Mouse (Mus musculus) cortical plate, adult 2 months (tissue): ENCODE measurements around the gene Il17ra. TPM values are rescaled to one million over a fixed set of nuclear protein-coding genes. Genes with fewer than 3 reads are reported as not detected.

ENCODE experiments used
- H3K27ac ChIP-seq: fragments of 200-500 bp; 2 replicates; pipeline ENCODE4 v1.5.1; 2012; ENCODE audit warnings: low read length, control low read depth, inconsistent platforms; ENCODE audit not compliant: insufficient read depth
- H3K4me1 ChIP-seq: fragments of 200-500 bp; 2 replicates; pipeline ENCODE4 v1.6.1; 2011; ENCODE audit warnings: low read length; ENCODE audit not compliant: control insufficient read depth, insufficient read depth
- H3K4me3 ChIP-seq: fragments of 200-500 bp; 2 replicates; pipeline ENCODE4 v1.5.1; 2011; ENCODE audit warnings: mild to moderate bottlenecking, low read length, control low read depth; ENCODE audit not compliant: insufficient read depth
- CTCF ChIP-seq: fragments of 200-500 bp; IDR thresholded peaks from 2 replicates; pipeline ENCODE4 v1.5.1; 2011; ENCODE audit warnings: mild to moderate bottlenecking, control low read depth, low read length; ENCODE audit not compliant: insufficient read depth; ENCODE audit errors: extremely low read depth
- POLR2A ChIP-seq: fragments of 200-500 bp; IDR thresholded peaks from 2 replicates; pipeline ENCODE4 v1.6.1; 2011; ENCODE audit warnings: mild to moderate bottlenecking, low read length, control low read depth; ENCODE audit not compliant: insufficient read depth; ENCODE audit errors: extremely low read depth
- polyA plus RNA-seq: library from polyadenylated mRNA; depleted of rRNA; stranded (reverse); fragments of >200 nt; gene quantifications from 2 replicates; pipeline ENCODE4 v1.2.3, GENCODE M21; 2012

Gene Il17ra
- polyA plus RNA-seq, 1 experiment, result 16.6 TPM

DNA sequence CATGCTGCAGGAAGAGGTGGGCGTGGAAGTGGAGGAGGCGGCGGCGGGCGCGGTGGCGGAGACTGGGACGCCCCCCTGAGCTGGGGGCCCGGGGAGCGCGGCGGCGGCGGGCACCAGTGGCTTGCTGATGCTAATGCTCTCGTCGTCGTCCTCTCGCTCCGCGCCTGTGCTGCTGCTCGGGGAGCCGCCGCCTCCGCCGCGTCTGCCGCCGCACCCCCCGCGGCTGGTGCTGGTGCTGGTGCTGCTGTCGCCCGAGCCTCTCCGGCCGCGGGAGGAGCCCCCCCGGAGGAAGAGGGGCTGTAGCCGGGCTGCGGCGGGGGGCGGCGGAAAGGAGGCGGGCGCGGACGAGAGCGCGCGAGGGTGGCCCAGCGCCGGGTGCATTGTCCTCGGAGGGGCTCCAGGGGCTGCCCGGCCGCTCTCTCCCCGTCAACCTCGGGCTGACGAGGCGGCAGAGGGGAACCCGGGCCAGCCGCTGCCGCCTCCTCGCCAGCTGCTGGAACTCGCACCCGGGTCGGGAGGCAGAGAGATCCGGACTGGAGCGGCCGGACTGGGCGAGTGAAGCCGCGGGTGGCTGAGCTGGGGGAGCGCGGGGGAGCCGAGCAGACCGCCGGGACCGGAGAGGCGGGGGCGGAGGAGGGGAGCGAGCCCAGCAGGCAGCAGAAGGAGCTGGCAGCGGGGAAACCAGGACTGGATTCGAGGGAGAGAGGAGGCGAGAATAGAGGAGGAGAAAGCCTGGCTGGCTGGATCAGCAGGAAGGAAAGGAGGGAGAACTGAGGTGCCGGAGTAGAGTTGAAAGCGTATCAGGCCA is 30.5 kb downstream of the Il17ra start, which contains the start of gene Tmem121b:
TSS of gene Tmem121b (minus strand) at position 434 of the 808 bp plus-strand sequence.
- Histone ChIP-seq H3K27ac (peak within 1 kb of the TSS; percentile 98), H3K4me1 (no peaks in the 10 kb centered on the region; the same call in 1 of the 2 replicates), H3K4me3 (peak within 1 kb of the TSS; percentile 94)
- peak; percentile 34; the same call in 1 of the 2 replicates for TF ChIP-seq POLR2A
- TF ChIP-seq CTCF, result no peak

DNA sequence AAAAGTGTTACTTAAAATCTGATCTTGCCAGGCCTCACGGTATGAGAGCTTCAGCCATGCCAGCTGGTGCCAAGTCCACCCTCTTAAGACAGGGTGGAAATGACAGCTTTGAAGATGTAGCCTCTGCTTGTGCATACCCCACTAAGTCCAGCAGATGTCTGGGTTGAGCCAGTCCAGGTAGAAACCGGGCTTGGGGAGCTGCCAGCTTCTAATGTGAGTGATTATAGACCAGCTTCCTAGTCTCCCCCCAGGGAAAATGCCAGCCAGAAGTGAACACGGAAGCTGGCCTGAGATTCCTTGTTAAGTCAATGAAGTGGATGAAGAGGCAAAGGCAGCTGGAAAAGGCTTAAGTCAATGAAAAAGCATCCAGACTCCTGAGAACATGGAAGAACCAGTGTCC is 33.5 kb downstream of the Il17ra start:
- H3K4me1 ChIP-seq, result no peaks in the 10 kb centered on the region
- no peak overlapping the region for H3K27ac ChIP-seq
- no peak for TF ChIP-seq POLR2A
- no peak for TF ChIP-seq CTCF
- H3K4me3 ChIP-seq, result no peak overlapping the region

DNA sequence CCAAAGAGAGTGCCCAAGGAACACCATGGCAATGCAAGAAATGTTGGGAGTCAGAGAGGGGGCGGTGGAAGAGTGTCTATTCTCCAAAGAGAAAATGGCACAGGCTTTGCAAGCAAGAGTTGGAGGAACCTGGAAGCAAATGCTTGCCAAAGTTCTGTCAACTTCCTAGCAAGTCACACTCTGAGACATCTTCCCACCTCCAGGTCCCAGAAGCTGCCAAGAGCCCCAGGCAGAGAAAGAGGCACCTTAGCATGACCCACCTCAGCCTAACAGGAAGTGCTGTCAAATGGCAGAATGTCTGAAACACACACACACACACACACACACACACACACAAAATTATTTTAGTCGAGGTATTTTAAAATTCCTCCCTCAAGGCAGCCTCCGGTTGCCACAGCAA is 41.0 kb downstream of the Il17ra start:
- no peak for TF ChIP-seq POLR2A
- TF ChIP-seq CTCF, result no peak
- Histone ChIP-seq H3K4me3 (no peak overlapping the region), H3K27ac (no peak overlapping the region), H3K4me1 (peaks cover 4% of the 10 kb centered on the region; the same call in 1 of the 2 replicates)

DNA sequence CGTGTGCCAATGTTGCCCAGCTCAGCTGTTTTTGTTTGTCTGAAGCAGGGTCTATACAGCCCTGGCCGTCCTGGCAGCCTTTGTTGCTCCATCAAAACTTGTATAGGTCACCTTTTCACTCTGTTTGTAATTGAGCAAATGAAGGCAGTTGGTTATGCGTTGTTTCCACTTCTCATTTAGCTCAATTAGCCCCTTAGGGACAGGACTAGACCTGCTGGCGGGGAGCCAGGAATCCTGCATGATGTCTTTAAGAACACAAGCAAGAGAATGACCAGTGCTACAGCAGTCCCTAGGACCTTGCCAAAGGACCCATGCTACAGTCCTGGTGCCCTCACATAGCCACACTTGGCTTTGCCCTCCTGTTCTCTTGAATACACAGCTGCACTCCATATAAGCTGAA is 42.5 kb downstream of the Il17ra start:
- no peak overlapping the region for H3K27ac ChIP-seq
- H3K4me1 ChIP-seq, result peaks cover 10% of the 10 kb centered on the region
- H3K4me3 ChIP-seq, result no peak overlapping the region
- TF ChIP-seq CTCF (no peak), POLR2A (no peak)

DNA sequence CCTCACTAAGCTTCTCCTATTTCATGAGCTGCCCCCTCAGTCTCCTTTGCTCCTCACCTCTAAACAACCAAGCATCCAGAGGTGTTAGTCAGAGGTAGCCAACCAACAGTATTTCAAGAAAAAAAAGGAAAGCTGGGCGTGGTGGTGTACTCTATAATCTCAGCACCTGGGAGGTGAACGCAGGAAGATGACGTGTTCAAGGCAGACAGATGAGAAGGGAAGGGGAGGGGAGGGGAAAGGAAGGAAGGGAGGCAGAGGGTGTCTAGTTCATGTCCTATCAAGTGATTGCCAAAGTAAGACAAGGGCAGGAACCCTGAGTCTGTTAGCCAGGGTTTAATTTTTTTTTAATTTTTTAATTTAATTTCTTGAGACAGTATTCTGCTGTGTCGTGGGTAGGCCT is 45.6 kb downstream of the Il17ra start:
- H3K27ac ChIP-seq, result no peak overlapping the region

DNA sequence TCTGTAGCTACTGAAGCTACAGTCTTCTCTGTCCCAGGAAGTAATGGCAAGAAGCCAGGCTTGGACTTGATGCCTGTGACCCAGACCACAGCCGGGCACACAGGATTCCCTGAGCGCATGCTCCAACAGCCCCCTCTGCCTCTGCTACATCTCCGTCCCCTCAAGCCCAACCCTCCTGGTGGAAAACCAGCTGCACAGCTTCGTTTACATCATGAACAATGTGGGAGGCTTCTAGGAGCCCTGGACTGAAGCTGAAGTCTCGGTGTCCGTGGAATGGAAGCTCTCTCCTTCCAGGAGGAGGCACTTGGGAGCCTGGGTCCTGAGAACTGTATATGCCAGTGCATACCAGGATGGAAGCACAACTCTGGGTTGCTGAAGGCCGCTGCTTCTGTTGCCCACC is 46.9 kb downstream of the Il17ra start:
- Histone ChIP-seq H3K27ac (peak overlapping the region; percentile 67), H3K4me1 (peaks cover 10% of the 10 kb centered on the region), H3K4me3 (no peak overlapping the region)
- TF ChIP-seq POLR2A (no peak), CTCF (no peak)

More for the DNA sequence above, 45.6 kb downstream of the Il17ra start:
- peaks cover 14% of the 10 kb centered on the region for H3K4me1 ChIP-seq
- no peak overlapping the region for H3K4me3 ChIP-seq
- TF ChIP-seq CTCF (no peak), POLR2A (no peak)

DNA sequence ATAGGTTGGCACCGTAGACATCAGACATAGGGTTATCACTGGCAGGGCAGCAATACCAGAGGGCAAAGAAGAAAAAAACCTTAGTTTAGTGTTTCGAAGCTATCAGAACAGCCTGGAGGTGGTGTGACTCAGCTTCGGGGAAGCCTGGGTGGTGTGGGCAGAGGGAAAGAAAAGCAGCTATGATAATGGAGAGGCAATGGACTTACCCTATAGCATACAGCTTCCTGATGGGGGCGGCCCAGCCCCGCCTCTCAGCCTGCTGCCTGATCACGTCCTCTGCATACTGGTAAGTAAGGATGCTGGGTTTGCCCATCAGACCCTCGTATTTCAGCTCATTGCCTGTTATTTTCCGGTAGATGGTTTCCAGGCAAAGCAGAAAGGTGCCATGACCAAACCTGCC is 47.4 kb downstream of the Il17ra start:
- no peak for TF ChIP-seq CTCF
- peak; percentile 49; the same call in 1 of the 2 replicates for TF ChIP-seq POLR2A
- peaks cover 10% of the 10 kb centered on the region for H3K4me1 ChIP-seq
- no peak overlapping the region for H3K4me3 ChIP-seq
- H3K27ac ChIP-seq, result peak overlapping the region; percentile 67; the same call in 1 of the 2 replicates

DNA sequence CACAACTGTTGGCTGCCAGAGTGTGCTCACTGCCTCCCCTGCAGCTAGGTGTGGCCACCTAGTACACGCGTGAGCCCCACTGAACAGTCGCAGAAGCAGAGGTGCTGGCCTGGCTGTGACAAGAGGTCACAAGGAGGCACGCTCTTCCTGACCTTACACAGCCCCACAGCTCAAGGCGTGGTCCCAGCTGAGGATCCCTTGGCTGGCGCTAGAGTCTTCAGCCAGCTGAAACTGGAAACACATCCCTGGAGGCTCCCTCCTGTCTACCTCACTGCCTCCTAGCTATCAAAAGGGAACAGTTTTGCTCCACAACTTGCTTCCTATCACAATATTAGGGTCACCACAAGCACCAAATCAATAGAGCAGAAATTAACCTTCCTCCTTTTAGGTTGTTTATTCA is 48.2 kb downstream of the Il17ra start:
- peaks cover 10% of the 10 kb centered on the region for H3K4me1 ChIP-seq
- 0 out of 2 replicates have a peak overlapping the region, but pooled peaks have one; percentile 14 for H3K27ac ChIP-seq
- TF ChIP-seq POLR2A, result no peak
- no peak for TF ChIP-seq CTCF
- H3K4me3 ChIP-seq, result no peak overlapping the region

DNA sequence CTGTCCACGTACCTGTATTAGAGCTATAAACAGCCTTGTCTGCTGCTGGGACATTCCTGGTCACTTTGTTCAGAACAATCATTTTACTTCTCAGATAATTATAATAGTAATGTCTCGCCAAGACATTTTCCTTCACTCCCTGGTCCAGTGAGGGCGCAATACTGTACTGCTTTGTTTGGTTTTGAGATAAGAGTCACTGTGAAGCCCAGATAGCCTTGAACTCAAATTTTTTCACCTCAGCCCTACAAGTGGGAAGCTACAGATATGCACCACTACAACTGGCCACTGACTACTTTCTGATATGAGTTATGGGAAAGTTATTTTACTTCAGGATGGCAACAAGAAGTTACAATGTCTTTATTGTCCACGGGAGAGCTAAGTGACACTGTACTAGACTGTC is 53.4 kb downstream of the Il17ra start:
- H3K4me3 ChIP-seq, result no peak overlapping the region
- H3K27ac ChIP-seq, result no peak overlapping the region
- peaks cover 3% of the 10 kb centered on the region; the same call in 1 of the 2 replicates for H3K4me1 ChIP-seq
- TF ChIP-seq POLR2A, result no peak
- no peak for TF ChIP-seq CTCF

DNA sequence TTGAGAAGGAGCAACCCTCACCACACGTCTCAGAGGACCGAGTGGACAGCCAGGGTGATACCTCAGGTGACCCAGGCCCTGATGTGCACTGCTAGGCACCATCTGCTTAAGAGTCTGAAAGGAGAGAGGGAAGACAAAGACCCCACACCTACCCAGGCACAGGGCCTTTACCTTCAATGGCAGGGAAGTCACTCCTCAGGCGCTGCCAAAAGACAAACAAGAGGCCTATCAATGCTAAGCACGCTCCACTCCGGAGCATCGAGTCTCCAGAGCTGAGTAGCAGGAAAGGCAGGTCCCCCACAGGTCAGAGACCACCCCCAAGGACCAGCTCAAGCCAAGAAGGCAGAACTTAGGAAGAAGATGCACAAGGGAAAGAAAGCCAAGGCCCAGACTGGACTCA is 53.8 kb downstream of the Il17ra start:
- H3K4me1 ChIP-seq, result peaks cover 3% of the 10 kb centered on the region; the same call in 1 of the 2 replicates
- H3K27ac ChIP-seq, result peak overlapping the region; percentile 40; the same call in 1 of the 2 replicates
- no peak overlapping the region for H3K4me3 ChIP-seq
- no peak for TF ChIP-seq POLR2A
- TF ChIP-seq CTCF, result no peak
